Mouse (Mus musculus) c-Kit-positive CD71-positive TER-119-negative erythroid progenitor cells, embryonic 14.5 days (primary cell): ENCODE measurements around the gene Gadd45b.

Experiments
- DNase-seq: peaks from one replicate; pipeline ENCODE4 v3.0.0-alpha.2; 2013; ENCODE audit warnings: low read depth

Gene Gadd45b

DNA sequence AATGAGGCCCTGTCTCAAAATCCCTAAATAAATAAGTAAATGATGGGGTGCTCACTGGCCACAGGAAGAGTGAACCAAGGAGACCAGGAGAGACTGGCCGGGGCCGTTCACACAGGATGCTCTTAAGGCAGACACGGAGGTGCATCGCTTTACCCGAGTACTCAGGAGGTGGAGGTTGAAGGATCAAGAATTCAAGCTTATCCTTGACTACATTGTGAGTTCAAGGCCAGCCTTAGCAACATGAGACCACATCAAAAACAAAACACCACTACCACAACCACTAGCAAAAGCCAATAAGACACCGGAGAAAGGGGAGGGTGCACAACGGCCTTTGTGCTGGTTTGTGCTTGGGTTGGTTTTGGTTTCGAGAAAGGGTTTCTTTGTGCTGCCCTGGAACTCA lies 26.5 kb downstream of the Gadd45b start:
- no peak for DNase-seq

DNA sequence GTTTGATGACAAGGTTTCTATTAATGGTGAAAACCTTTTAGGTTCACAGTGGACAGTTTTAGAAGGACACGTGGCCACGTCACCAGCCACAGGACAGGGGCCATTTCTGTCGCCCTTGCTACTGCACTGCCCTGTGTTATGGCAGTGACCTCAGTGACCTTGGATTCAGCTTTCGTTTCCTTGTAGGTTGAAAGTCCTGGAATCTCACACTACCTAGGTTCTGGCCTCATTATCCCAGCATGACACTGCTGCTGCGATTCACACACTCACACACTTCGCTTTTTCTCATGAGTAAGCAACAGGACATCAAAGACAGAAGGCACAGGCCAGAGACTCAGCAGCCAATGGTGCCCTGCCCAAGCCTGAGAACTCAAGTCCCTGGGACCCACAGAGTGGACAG lies 27.0 kb downstream of the Gadd45b start:
- DNase-seq: no peak

GRCm38 (mm10) chr10:80957791-80958190 lies 27.9 kb downstream of the Gadd45b start:
- no peak for DNase-seq

DNA sequence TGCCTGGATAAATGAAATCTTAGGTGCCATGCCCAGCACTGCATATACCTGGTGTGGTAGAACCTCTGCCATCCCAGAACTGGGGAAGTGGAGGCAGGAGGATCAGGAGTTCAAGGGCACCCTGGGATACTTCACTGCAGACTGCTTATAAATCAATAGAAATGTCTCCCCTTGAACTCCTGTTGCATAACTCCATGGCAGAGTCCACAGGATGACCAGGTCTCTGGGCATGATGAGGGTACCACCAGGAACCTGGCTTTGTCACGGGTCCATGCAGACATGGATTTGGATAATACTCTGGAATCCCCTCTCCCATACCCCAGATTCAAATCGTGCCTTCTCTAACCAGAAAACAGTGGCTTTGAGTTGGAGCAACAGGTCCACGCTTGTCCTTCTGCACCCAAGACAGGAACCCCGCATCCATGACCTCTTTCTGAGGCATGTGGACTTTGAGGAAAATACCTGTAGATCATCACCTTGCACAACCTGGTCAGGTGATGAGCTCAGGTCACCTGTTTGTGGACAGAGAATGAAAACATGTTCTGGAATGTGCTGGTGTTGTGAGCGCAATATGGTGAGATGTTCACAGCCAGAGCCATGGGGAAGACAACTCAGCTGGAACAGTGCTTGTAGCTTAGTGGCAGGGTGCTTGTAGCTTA lies 29.2 kb downstream of the Gadd45b start:
- no peak for DNase-seq

- no peak for DNase-seq
These were observed 31.0 kb downstream of the Gadd45b start for GRCm38 (mm10) chr10:80960551-80961508.

DNA sequence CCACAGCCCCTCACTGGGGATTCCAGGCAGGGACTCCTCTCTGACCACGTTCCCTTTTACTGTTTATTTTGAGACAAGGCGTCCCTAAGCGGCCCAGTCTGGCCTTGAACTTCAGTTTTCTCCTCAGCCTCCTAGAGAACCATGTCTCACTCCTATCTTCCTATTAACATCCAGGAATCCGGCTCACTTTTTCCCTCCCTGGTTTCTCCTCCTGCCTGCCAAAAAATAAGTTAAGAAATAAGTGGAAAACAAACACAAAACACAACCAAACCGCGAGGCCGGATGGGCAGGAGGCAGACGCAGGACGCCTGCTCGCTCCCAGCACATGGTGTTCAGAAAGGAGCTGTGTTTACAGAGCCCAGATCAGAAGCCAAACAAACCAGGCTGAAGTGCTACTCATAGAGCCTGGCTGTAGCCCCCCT lies 32.2 kb downstream of the Gadd45b start:
- DNase-seq: no peak

- no peak for DNase-seq
These were observed 32.7 kb downstream of the Gadd45b start for GRCm38 (mm10) chr10:80962585-80962984.

DNA sequence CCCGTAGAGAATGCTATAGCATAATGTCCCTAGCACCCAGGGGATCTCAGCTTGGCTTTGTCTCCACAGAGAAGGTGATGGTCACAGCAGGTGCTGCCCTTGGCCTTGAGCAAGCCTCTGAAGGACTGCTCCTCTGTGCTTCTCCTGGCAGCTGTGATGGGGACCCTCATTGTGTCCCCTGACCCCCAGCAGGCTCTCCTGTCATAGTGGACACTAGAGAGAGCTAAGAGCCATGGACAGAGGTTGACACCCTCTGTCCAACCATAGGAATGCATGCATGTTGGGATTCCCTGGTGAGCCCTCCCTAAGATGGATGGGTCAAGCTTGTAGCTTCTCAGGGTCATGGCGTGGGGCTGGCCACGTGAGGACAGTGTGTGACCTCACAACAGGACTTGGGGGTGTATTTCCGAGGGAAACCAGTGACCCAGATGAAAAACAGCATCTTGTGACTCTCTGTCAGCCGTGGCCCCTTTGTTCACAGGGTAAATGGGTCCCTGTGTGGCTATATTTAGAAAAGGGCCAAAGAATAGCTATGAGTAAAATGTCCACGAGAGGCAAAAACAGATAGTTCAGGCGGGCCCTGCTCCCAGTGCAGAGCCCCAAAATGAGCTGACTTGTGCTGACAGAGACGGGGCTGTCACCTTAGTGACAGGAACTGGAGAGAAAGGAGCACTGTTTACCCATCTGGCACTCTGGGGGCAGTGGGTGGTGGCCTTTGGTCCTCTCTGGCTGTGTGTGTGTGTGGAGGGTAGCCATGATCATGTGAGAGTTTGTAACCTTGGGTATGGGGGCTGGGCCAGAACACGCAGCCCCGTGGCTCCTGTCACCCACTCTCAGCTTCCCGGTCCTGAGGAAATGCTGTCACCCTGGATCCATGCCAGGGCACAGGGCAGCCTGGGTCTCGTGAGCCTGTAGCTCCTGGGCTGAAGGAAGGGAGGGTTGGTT lies 33.4 kb downstream of the Gadd45b start:
- DNase-seq: no peak

DNA sequence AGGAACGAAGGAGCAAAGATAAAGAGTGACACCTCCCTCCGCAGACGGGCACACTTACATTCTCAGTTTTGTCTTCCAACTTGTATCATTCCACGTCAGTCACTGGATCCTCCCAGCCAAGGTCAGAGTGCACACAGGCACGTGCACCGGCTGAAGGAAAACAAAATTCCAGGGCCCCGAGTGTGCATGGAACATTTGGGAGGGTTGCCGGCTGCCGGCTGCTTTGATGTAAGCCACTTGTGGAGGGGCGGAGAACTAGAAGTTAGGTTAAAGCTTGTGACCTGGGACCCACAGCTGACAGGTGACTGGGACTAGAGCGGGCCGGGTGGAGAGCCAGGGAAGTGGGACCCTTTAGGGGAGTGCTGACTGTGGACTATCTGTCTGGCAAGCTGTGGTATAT lies 36.4 kb downstream of the Gadd45b start:
- DNase-seq: no peak

GRCm38 (mm10) chr10:80967101-80967656 lies 37.3 kb downstream of the Gadd45b start:
- no peak for DNase-seq

DNA sequence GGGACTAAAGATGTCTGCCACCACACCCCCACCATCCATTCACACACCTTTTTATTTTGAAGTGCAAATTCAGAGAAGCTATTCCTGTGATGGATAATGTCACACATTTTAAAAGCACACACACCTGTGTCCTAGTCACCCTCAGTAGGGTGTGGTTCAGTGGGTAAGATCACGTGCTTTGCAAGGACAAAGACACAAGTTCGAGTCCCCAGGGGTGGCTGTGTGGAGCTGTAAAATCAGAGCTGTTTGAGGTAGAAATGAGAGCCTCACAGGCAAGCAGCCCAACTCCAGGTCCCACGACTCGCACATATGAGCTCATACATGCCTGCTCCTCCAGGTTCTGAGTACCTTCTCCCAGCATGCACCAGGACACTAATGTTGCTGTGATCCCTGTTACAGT lies 38.2 kb downstream of the Gadd45b start:
- DNase-seq: no peak

- no peak for DNase-seq
These were observed 39.4 kb downstream of the Gadd45b start for GRCm38 (mm10) chr10:80969298-80969697.

- DNase-seq: no peak
These were observed 40.3 kb downstream of the Gadd45b start for GRCm38 (mm10) chr10:80970159-80970558.

GRCm38 (mm10) chr10:80971533-80971932 lies 41.7 kb downstream of the Gadd45b start:
- no peak for DNase-seq

DNA sequence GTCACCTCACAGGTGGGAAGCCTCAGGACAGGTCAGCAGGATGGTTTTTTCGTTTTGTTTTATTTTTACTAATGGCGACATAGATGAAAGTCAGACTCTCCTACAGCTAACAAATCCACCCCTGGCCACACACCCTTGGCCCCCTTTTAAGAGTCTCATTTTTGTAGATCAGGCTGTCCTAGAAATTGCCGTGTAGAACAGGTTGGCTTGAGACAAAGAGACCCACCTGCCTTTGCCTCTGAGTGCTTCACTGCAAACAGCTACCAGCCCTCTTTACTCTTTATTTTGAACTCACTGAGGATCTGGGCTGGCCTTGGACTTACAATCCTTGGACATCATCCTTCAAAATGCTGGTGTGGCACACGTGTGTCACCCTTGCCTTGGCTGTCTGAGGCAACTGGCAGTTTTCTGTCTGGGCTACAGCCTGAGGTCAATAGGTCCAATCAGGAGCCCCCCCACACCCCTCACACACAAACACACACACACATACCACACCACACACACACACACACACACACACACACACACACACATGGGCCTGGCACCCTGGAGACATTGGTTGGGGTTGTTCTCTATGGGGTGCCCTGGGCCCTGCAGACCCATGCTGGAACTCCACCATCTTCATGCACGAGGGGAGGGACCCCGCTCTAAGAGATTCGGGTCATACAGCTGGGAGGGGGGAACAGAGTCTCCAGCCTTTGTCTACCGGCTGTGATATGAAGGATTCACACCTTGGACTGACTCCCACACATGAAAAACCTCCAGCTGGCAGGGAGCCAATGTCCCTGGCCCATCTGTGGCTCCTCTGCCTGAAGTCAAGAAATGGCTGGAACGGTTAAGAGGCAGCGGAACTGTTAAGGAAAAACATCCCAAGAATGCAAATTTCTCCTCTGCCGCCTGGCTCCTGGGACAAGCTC lies 42.5 kb downstream of the Gadd45b start:
- no peak for DNase-seq

DNA sequence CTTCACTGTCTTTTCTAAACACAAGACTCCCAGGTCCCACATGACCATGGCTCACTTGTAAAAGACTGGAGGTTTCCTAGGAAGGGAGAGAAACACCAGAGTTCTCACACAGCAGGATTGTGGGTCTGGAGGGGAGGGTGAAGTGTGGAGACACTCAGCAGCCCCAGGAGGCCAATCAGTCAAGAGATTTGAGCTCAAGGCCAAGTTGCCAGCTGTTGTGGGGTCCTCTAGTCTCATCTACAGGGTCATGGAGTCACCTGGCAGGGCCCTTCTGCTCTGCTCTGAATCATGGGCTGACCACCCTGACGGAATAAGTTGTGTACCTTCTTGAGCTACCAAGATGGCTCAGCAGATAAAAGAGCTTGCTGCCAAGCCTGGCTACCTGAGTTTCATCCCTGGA lies 43.8 kb downstream of the Gadd45b start:
- DNase-seq: no peak

GRCm38 (mm10) chr10:80975478-80975877 lies 45.6 kb downstream of the Gadd45b start:
- DNase-seq: no peak

DNA sequence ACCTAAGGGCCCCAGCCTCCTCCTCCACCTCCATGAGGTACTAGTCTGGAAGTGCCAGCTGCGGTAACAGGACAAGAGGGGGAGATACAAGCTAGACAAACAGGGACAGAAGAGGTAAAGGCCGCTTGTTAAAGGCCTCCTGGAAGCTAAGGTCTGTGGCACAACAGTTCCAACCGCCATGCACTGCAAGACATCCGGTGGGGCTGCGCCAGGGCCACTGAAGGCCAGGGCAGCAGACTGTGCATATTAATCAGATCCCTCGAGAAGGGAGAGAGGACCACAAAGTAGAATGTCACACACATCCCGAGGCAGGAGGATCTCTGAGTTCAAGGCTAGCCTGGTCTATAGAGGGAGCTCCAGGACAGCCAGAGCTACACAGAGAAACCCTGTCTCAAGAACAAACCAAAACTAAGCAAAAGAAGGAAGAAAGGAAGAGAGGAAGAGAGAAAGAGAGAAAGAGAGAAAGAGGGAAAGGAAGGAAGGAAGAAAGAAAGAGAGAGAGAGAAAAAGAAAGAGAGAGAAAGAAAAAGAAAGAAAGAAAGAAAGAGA lies 51.8 kb downstream of the Gadd45b start:
- no peak for DNase-seq
